Mouse (Mus musculus) kidney, postnatal 10 days (tissue): ENCODE measurements around the gene Zfyve27.

ENCODE experiments used
- DNase-seq: peaks from one replicate; pipeline ENCODE4 v3.0.0; 2021; ENCODE audit warnings: mixed read lengths

Gene Zfyve27

GRCm38 (mm10) chr19:42240881-42241280 is 77.1 kb downstream of the Zfyve27 start:
- DNase-seq: no peak

GRCm38 (mm10) chr19:42243401-42243800 is 79.7 kb downstream of the Zfyve27 start:
- no peak for DNase-seq
